Mouse (Mus musculus) ES-Bruce4 (cell line): Measurements from ENCODE around the gene Tle3.

Experiments used
- CTCF ChIP-seq: IDR thresholded peaks from one replicate; pipeline ENCODE4 v1.8.1; 2011; ENCODE audit warnings: low read depth, low read length
- EP300 ChIP-seq: IDR thresholded peaks from 2 replicates; pipeline ENCODE4 v1.6.1; 2011; ENCODE audit warnings: low read depth, low read length; ENCODE audit not compliant: insufficient read depth
- POLR2A ChIP-seq: IDR thresholded peaks from one replicate; pipeline ENCODE4 v1.8.1; 2011; ENCODE audit warnings: low read length; ENCODE audit not compliant: insufficient read depth

GRCm38 (mm10) chr9:61388689-61389403 lies 16.7 kb downstream of the Tle3 start:
- no peak for TF ChIP-seq CTCF
- TF ChIP-seq POLR2A = no peak
- TF ChIP-seq EP300 = no peak
